Mouse (Mus musculus): ENCODE data around the gene Pcdh19. TPM values are rescaled to one million over a fixed set of nuclear protein-coding genes. Genes with fewer than 3 reads are reported as not detected.

Pcdh19 gene
- 17.1 TPM for polyA plus RNA-seq (2014; fragmentation: Illumina TruSeq; extraction: RNeasy Lipid Tissue Mini Kit (QIAGEN cat#74804); ENCODE audit: low read depth, low replicate concordance)

GRCm38 (mm10) chrX:133688840-133689239 lies at the start of gene Pcdh19:
Gene Pcdh19, minus strand, starts transcription at chrX:133688987.

Other genes with a start within 250 kb of the Pcdh19 start
- gene Tnmd, start 162.0 kb upstream of the Pcdh19 start, polyA plus RNA-seq (2014; fragmentation: Illumina TruSeq; extraction: RNeasy Lipid Tissue Mini Kit (QIAGEN cat#74804); ENCODE audit: low read depth, low replicate concordance) = 0.58 TPM
- gene Tspan6, start 209.4 kb upstream of the Pcdh19 start, polyA plus RNA-seq (2014; fragmentation: Illumina TruSeq; extraction: RNeasy Lipid Tissue Mini Kit (QIAGEN cat#74804); ENCODE audit: low read depth, low replicate concordance) = 78.6 TPM
- 3.0 TPM for gene Srpx2, start 219.4 kb upstream of the Pcdh19 start, polyA plus RNA-seq (2014; fragmentation: Illumina TruSeq; extraction: RNeasy Lipid Tissue Mini Kit (QIAGEN cat#74804); ENCODE audit: low read depth, low replicate concordance)

Measured in adrenal gland, adult 10 weeks (tissue).